Mouse (Mus musculus): ENCODE measurements around the gene Adamts4. TPM values are rescaled to one million over a fixed set of nuclear protein-coding genes. Genes with fewer than 3 reads are reported as not detected.
"Not testable (repeated sequence)": the region's sequence is repeated elsewhere in the genome, so short reads cannot be mapped to it uniquely, and the experiment has no call there.

Gene Adamts4
- polyA plus RNA-seq, 1 experiment, result 6.7 TPM

- Histone ChIP-seq H3ac (ENCODE audit: control insufficient read depth, insufficient read length, low read depth) (peak within 1 kb of the TSS; percentile 98), H3K4me3 (ENCODE audit: insufficient read depth, poor library complexity, severe bottlenecking) (peak within 1 kb of the TSS; percentile 80), H3K79me3 (ENCODE audit: low read depth) (peaks cover 11% of the 10 kb centered on the region), H3K27me3 (ENCODE audit: control insufficient read depth, insufficient read depth, insufficient read length) (no peaks in the 10 kb centered on the region), H3K79me2 (ENCODE audit: control insufficient read depth, insufficient read depth) (peaks cover 42% of the 10 kb centered on the region), H3K36me3 (ENCODE audit: control insufficient read depth, insufficient read depth) (peaks cover 2% of the 10 kb centered on the region)
- TF ChIP-seq MYOD1 (IDR thresholded peaks at IDR 0.05; ENCODE audit: control insufficient read depth, insufficient read length, low read depth), result peak; percentile 11
- TF ChIP-seq USF1 (IDR thresholded peaks at IDR 0.05; ENCODE audit: low read depth), result no peak
These were observed 44.3 kb downstream of the Adamts4 start, which contains the start of gene Ufc1 for GRCm38 (mm10) chr1:171294298-171295062. Ufc1 (minus strand) TSS chr1:171295024.

DNA sequence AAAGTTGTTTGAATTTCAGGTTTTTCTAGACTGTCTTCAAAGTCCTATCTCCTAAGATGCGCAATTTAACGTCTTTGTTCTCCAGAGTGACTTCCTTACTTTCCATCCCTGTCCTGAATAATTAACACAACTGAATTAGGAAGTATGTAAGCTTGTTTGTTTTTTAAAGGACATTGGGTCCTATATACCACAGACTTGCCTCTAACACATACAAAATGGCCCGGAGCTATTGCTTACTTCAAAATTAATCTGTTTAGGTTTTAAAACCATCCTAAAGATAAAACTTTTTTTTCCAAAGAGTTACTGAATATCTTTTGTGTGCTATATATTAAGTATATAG is 44.8 kb downstream of the Adamts4 start:
- H3K36me3 ChIP-seq (ENCODE audit: control insufficient read depth, insufficient read depth), result no peaks in the 10 kb centered on the region
- peaks cover 11% of the 10 kb centered on the region for H3K79me3 ChIP-seq (ENCODE audit: low read depth)
- H3K79me2 ChIP-seq (ENCODE audit: control insufficient read depth, insufficient read depth), result peaks cover 37% of the 10 kb centered on the region
- no peaks in the 10 kb centered on the region for H3K27me3 ChIP-seq (ENCODE audit: control insufficient read depth, insufficient read depth, insufficient read length)
- TF ChIP-seq MAX (IDR thresholded peaks at IDR 0.05) (no peak), MYOD1 (IDR thresholded peaks at IDR 0.05; ENCODE audit: control insufficient read depth, insufficient read length, low read depth) (no peak), CEBPB (IDR thresholded peaks at IDR 0.05; ENCODE audit: low read depth) (no peak), USF1 (IDR thresholded peaks at IDR 0.05; ENCODE audit: low read depth) (no peak), FOSL1 (IDR thresholded peaks at IDR 0.05; ENCODE audit: insufficient read depth, low read length, poor library complexity, severe bottlenecking) (no peak), CTCF (IDR thresholded peaks at IDR 0.05; ENCODE audit: control insufficient read depth, insufficient read depth, insufficient read length) (no peak), MYOG (IDR thresholded peaks at IDR 0.05; ENCODE audit: control insufficient read depth, extremely low read depth, insufficient read length) (no peak)
- no peak overlapping the region for H3ac ChIP-seq (ENCODE audit: control insufficient read depth, insufficient read length, low read depth)
- peak overlapping the region; percentile 80 for H3K4me3 ChIP-seq (ENCODE audit: insufficient read depth, poor library complexity, severe bottlenecking)

GRCm38 (mm10) chr1:171298226-171298625 is 48.0 kb downstream of the Adamts4 start:
- TF ChIP-seq CEBPB (IDR thresholded peaks at IDR 0.05; ENCODE audit: low read depth), result no peak
- no peak for TF ChIP-seq USF1 (IDR thresholded peaks at IDR 0.05; ENCODE audit: low read depth)
- no peak for TF ChIP-seq MYOG (IDR thresholded peaks at IDR 0.05; ENCODE audit: control insufficient read depth, extremely low read depth, insufficient read length)
- no peak for TF ChIP-seq FOSL1 (IDR thresholded peaks at IDR 0.05; ENCODE audit: insufficient read depth, low read length, poor library complexity, severe bottlenecking)
- no peak for TF ChIP-seq MAX (IDR thresholded peaks at IDR 0.05)
- TF ChIP-seq MYOD1 (IDR thresholded peaks at IDR 0.05; ENCODE audit: control insufficient read depth, insufficient read length, low read depth), result no peak
- Histone ChIP-seq H3K79me2 (ENCODE audit: control insufficient read depth, insufficient read depth) (peaks cover 11% of the 10 kb centered on the region), H3K36me3 (ENCODE audit: control insufficient read depth, insufficient read depth) (no peaks in the 10 kb centered on the region), H3K27me3 (ENCODE audit: control insufficient read depth, insufficient read depth, insufficient read length) (no peaks in the 10 kb centered on the region), H3K4me3 (ENCODE audit: insufficient read depth, poor library complexity, severe bottlenecking) (no peak overlapping the region), H3K79me3 (ENCODE audit: low read depth) (peaks cover 2% of the 10 kb centered on the region), H3ac (ENCODE audit: control insufficient read depth, insufficient read length, low read depth) (no peak overlapping the region)

- not testable (repeated sequence) for H3ac ChIP-seq (ENCODE audit: control insufficient read depth, insufficient read length, low read depth); H3K79me3 ChIP-seq (ENCODE audit: low read depth); H3K27me3 ChIP-seq (ENCODE audit: control insufficient read depth, insufficient read depth, insufficient read length); H3K4me3 ChIP-seq (ENCODE audit: insufficient read depth, poor library complexity, severe bottlenecking); H3K79me2 ChIP-seq (ENCODE audit: control insufficient read depth, insufficient read depth); H3K36me3 ChIP-seq (ENCODE audit: control insufficient read depth, insufficient read depth)
These were observed 55.9 kb downstream of the Adamts4 start for GRCm38 (mm10) chr1:171306157-171306556.

GRCm38 (mm10) chr1:171309321-171309720 is 59.1 kb downstream of the Adamts4 start:
- no peak for TF ChIP-seq MYOG (IDR thresholded peaks at IDR 0.05; ENCODE audit: control insufficient read depth, extremely low read depth, insufficient read length)
- TF ChIP-seq MAX (IDR thresholded peaks at IDR 0.05), result no peak
- TF ChIP-seq FOSL1 (IDR thresholded peaks at IDR 0.05; ENCODE audit: insufficient read depth, low read length, poor library complexity, severe bottlenecking), result no peak
- TF ChIP-seq CTCF (IDR thresholded peaks at IDR 0.05; ENCODE audit: control insufficient read depth, insufficient read depth, insufficient read length), result no peak
- TF ChIP-seq CEBPB (IDR thresholded peaks at IDR 0.05; ENCODE audit: low read depth), result no peak
- no peak for TF ChIP-seq USF1 (IDR thresholded peaks at IDR 0.05; ENCODE audit: low read depth)
- TF ChIP-seq MYOD1 (IDR thresholded peaks at IDR 0.05; ENCODE audit: control insufficient read depth, insufficient read length, low read depth), result no peak
- H3K79me2 ChIP-seq (ENCODE audit: control insufficient read depth, insufficient read depth), result no peaks in the 10 kb centered on the region
- H3K27me3 ChIP-seq (ENCODE audit: control insufficient read depth, insufficient read depth, insufficient read length), result no peaks in the 10 kb centered on the region
- no peak overlapping the region for H3K4me3 ChIP-seq (ENCODE audit: insufficient read depth, poor library complexity, severe bottlenecking)
- no peaks in the 10 kb centered on the region for H3K36me3 ChIP-seq (ENCODE audit: control insufficient read depth, insufficient read depth)
- H3ac ChIP-seq (ENCODE audit: control insufficient read depth, insufficient read length, low read depth), result no peak overlapping the region
- no peaks in the 10 kb centered on the region for H3K79me3 ChIP-seq (ENCODE audit: low read depth)

Other genes starting within 250 kb of the Adamts4 start
- 1.0 TPM for gene Fcgr4, start 231.5 kb upstream of the Adamts4 start, polyA plus RNA-seq (2012; fragmentation: generic; extraction: Trizol)
- gene Fcgr3, start 185.5 kb upstream of the Adamts4 start, polyA plus RNA-seq (2012; fragmentation: generic; extraction: Trizol), result not detected
- gene Cfap126, start 136.5 kb upstream of the Adamts4 start, polyA plus RNA-seq (2012; fragmentation: generic; extraction: Trizol), result 0.39 TPM
- gene Sdhc, start 99.8 kb upstream of the Adamts4 start, polyA plus RNA-seq (2012; fragmentation: generic; extraction: Trizol), result 147 TPM
- gene Mpz, start 99.7 kb upstream of the Adamts4 start, polyA plus RNA-seq (2012; fragmentation: generic; extraction: Trizol), result 0.11 TPM
- 0.13 TPM for gene Pcp4l1, start 54.2 kb upstream of the Adamts4 start, polyA plus RNA-seq (2012; fragmentation: generic; extraction: Trizol)
- 0.04 TPM for gene Nr1i3, start 36.5 kb upstream of the Adamts4 start, polyA plus RNA-seq (2012; fragmentation: generic; extraction: Trizol)
- 58.7 TPM for gene Tomm40l, start 27.9 kb upstream of the Adamts4 start, polyA plus RNA-seq (2012; fragmentation: generic; extraction: Trizol)
- not detected for gene Apoa2, start 25.4 kb upstream of the Adamts4 start, polyA plus RNA-seq (2012; fragmentation: generic; extraction: Trizol)
- gene Fcer1g, start 16.1 kb upstream of the Adamts4 start, polyA plus RNA-seq (2012; fragmentation: generic; extraction: Trizol), result not detected
- 227 TPM for gene Ndufs2, start 967 bp downstream of the Adamts4 start, polyA plus RNA-seq (2012; fragmentation: generic; extraction: Trizol)
- gene B4galt3, start 19.9 kb downstream of the Adamts4 start, polyA plus RNA-seq (2012; fragmentation: generic; extraction: Trizol), result 17.4 TPM
- 9.0 TPM for gene Ppox, start 30.8 kb downstream of the Adamts4 start, polyA plus RNA-seq (2012; fragmentation: generic; extraction: Trizol)
- gene Usp21, start 37.6 kb downstream of the Adamts4 start, polyA plus RNA-seq (2012; fragmentation: generic; extraction: Trizol), result 20.6 TPM
- gene Ufc1, start 44.6 kb downstream of the Adamts4 start, polyA plus RNA-seq (2012; fragmentation: generic; extraction: Trizol), result 100 TPM
- gene Dedd, start 78.7 kb downstream of the Adamts4 start, polyA plus RNA-seq (2012; fragmentation: generic; extraction: Trizol), result 44.8 TPM
- gene Nit1, start 95.2 kb downstream of the Adamts4 start, polyA plus RNA-seq (2012; fragmentation: generic; extraction: Trizol), result 19.5 TPM
- gene Pfdn2, start 95.2 kb downstream of the Adamts4 start, polyA plus RNA-seq (2012; fragmentation: generic; extraction: Trizol), result 90.9 TPM
- 0.05 TPM for gene Klhdc9, start 110.4 kb downstream of the Adamts4 start, polyA plus RNA-seq (2012; fragmentation: generic; extraction: Trizol)
- gene Nectin4, start 119.7 kb downstream of the Adamts4 start, polyA plus RNA-seq (2012; fragmentation: generic; extraction: Trizol), result 0.06 TPM
- 0.05 TPM for gene Arhgap30, start 138.5 kb downstream of the Adamts4 start, polyA plus RNA-seq (2012; fragmentation: generic; extraction: Trizol)
- gene Usf1, start 160.9 kb downstream of the Adamts4 start, polyA plus RNA-seq (2012; fragmentation: generic; extraction: Trizol), result 70.1 TPM
- gene Tstd1, start 168.5 kb downstream of the Adamts4 start, polyA plus RNA-seq (2012; fragmentation: generic; extraction: Trizol), result 0.66 TPM
- 3.6 TPM for gene F11r, start 187.1 kb downstream of the Adamts4 start, polyA plus RNA-seq (2012; fragmentation: generic; extraction: Trizol)

Data from C2C12 (cell line).